Mouse (Mus musculus) kidney, embryonic 16.5 days (tissue): Measurements from ENCODE around the gene Gnaq. TPM values are rescaled to one million over a fixed set of nuclear protein-coding genes. Genes with fewer than 3 reads are reported as not detected.

Experiments used
- ATAC-seq: fragments of 200-750 bp; cut with Nextera tagmentation; 2 replicates; pipeline ENCODE4 v1.8.0; 2017; ENCODE audit warnings: moderate TSS enrichment; ENCODE audit not compliant: low FRiP score, low TSS enrichment
- H3K27ac ChIP-seq: fragments of 300-500 bp; sonication (generic); 2 replicates; pipeline ENCODE4 v1.5.1; 2014; ENCODE audit warnings: low read length
- H3K27me3 ChIP-seq: fragments of 300-500 bp; sonication (generic); 2 replicates; pipeline ENCODE4 v1.6.1; 2014; ENCODE audit warnings: low read length, control low read depth, mixed read lengths; ENCODE audit not compliant: insufficient read depth
- H3K36me3 ChIP-seq: fragments of 300-500 bp; sonication (generic); 2 replicates; pipeline ENCODE4 v1.6.1; 2014; ENCODE audit warnings: low read length, control low read depth, mixed read lengths; ENCODE audit not compliant: insufficient read depth
- H3K4me1 ChIP-seq: fragments of 300-500 bp; sonication (generic); 2 replicates; pipeline ENCODE4 v1.6.1; 2014; ENCODE audit warnings: low read length, control low read depth, mixed read lengths; ENCODE audit not compliant: insufficient read depth
- H3K4me2 ChIP-seq: fragments of 300-500 bp; sonication (generic); replicated peaks from 2 replicates; pipeline ENCODE4 v1.6.1; 2014; ENCODE audit warnings: low read depth, low read length
- H3K4me3 ChIP-seq: fragments of 300-500 bp; sonication (generic); 2 replicates; pipeline ENCODE4 v1.5.1; 2014; ENCODE audit warnings: mild to moderate bottlenecking, low read length
- H3K9ac ChIP-seq: fragments of 300-500 bp; sonication (generic); replicated peaks from 2 replicates; pipeline ENCODE4 v1.6.1; 2014; ENCODE audit warnings: low read length
- H3K9me3 ChIP-seq: fragments of 300-500 bp; sonication (generic); 2 replicates; pipeline ENCODE4 v1.6.1; 2016; ENCODE audit warnings: low read length, control low read depth
- WGBS: fragments of 180-500 bp; shearing (Covaris S2); extraction: QIAGEN DNeasy Blood & Tissue Kit; methylation state at CpG from one replicate; pipeline ENCODE4 v1.1.7; 2014; 5-methylcytosine and 5-hydroxymethylcytosine counted together
- polyA plus RNA-seq: library from polyadenylated mRNA; unstranded; fragments of >200 nt; fragmentation: Nextera tagmentation; extraction: Ambion mirVana; gene quantifications from 2 replicates; pipeline ENCODE4 v1.2.1, GENCODE M21; 2015

The Gnaq gene
- polyA plus RNA-seq, 1 experiment from 2014 or later = 40.0 TPM

- Histone ChIP-seq H3K9ac (no peak overlapping the region), H3K27ac (no peak overlapping the region), H3K4me1 (peaks cover 37% of the 10 kb centered on the region), H3K9me3 (no peaks in the 10 kb centered on the region), H3K4me2 (no peak overlapping the region), H3K4me3 (no peak overlapping the region), H3K27me3 (no peaks in the 10 kb centered on the region), H3K36me3 (no peaks in the 10 kb centered on the region)
- ATAC-seq = no peak
- 55% methylated on average over 2 of the region's 2 CpGs for WGBS
These were observed 105.9 kb downstream of the Gnaq start for GRCm38 (mm10) chr19:16238512-16238911.

- Histone ChIP-seq H3K4me1 (peaks cover 31% of the 10 kb centered on the region), H3K9me3 (no peaks in the 10 kb centered on the region), H3K36me3 (no peaks in the 10 kb centered on the region), H3K27ac (no peak overlapping the region), H3K27me3 (no peaks in the 10 kb centered on the region), H3K4me2 (no peak overlapping the region), H3K4me3 (no peak overlapping the region), H3K9ac (no peak overlapping the region)
- ATAC-seq = no peak
- WGBS = 51% methylated on average over 3 of the region's 3 CpGs
These were observed 110.1 kb downstream of the Gnaq start for GRCm38 (mm10) chr19:16242708-16243107.

GRCm38 (mm10) chr19:16249025-16249424, 116.4 kb downstream of the Gnaq start:
- H3K27ac ChIP-seq = no peak overlapping the region
- 92% methylated on average over 2 of the region's 2 CpGs for WGBS
- H3K9ac ChIP-seq = no peak overlapping the region
- H3K36me3 ChIP-seq = no peaks in the 10 kb centered on the region
- no peaks in the 10 kb centered on the region for H3K9me3 ChIP-seq
- H3K4me1 ChIP-seq = peaks cover 26% of the 10 kb centered on the region
- H3K4me3 ChIP-seq = no peak overlapping the region
- H3K4me2 ChIP-seq = no peak overlapping the region
- no peaks in the 10 kb centered on the region for H3K27me3 ChIP-seq
- ATAC-seq = no peak

- H3K4me1 ChIP-seq = peaks cover 22% of the 10 kb centered on the region
- peak overlapping the region; percentile 1; the same call in 1 of the 2 replicates for H3K27ac ChIP-seq
- no peaks in the 10 kb centered on the region for H3K27me3 ChIP-seq
- no peaks in the 10 kb centered on the region for H3K9me3 ChIP-seq
- no peak overlapping the region for H3K9ac ChIP-seq
- H3K4me2 ChIP-seq = no peak overlapping the region
- WGBS = 45% methylated on average over 3 of the region's 3 CpGs
- no peak overlapping the region for H3K4me3 ChIP-seq
- ATAC-seq = no peak
- H3K36me3 ChIP-seq = no peaks in the 10 kb centered on the region
These were observed 118.3 kb downstream of the Gnaq start for GRCm38 (mm10) chr19:16250921-16251320.

GRCm38 (mm10) chr19:16251819-16252218, 119.2 kb downstream of the Gnaq start:
- Histone ChIP-seq H3K27ac (no peak overlapping the region), H3K4me3 (no peak overlapping the region), H3K27me3 (no peaks in the 10 kb centered on the region), H3K36me3 (no peaks in the 10 kb centered on the region), H3K9ac (no peak overlapping the region), H3K9me3 (no peaks in the 10 kb centered on the region), H3K4me2 (no peak overlapping the region), H3K4me1 (peaks cover 22% of the 10 kb centered on the region)
- WGBS = 56% methylated on average over 5 of the region's 5 CpGs
- ATAC-seq = no peak

- no peaks in the 10 kb centered on the region for H3K27me3 ChIP-seq
- no peak for ATAC-seq
- H3K4me2 ChIP-seq = no peak overlapping the region
- no peak overlapping the region for H3K9ac ChIP-seq
- H3K36me3 ChIP-seq = no peaks in the 10 kb centered on the region
- no peaks in the 10 kb centered on the region for H3K9me3 ChIP-seq
- H3K4me3 ChIP-seq = no peak overlapping the region
- WGBS = 70% methylated on average over 4 of the region's 4 CpGs
- no peak overlapping the region for H3K27ac ChIP-seq
- H3K4me1 ChIP-seq = peaks cover 22% of the 10 kb centered on the region
These were observed 120.1 kb downstream of the Gnaq start for GRCm38 (mm10) chr19:16252696-16253095.

- Histone ChIP-seq H3K36me3 (no peaks in the 10 kb centered on the region), H3K4me3 (no peak overlapping the region), H3K9me3 (no peaks in the 10 kb centered on the region), H3K27ac (no peak overlapping the region), H3K9ac (no peak overlapping the region), H3K4me2 (no peak overlapping the region), H3K4me1 (peaks cover 35% of the 10 kb centered on the region), H3K27me3 (no peaks in the 10 kb centered on the region)
- ATAC-seq = no peak
- WGBS = 78% methylated on average over 1 of the region's 1 CpGs
These were observed 122.2 kb downstream of the Gnaq start for GRCm38 (mm10) chr19:16254881-16255280.

- 89% methylated on average over 2 of the region's 2 CpGs for WGBS
- Histone ChIP-seq H3K27me3 (no peaks in the 10 kb centered on the region), H3K27ac (no peak overlapping the region), H3K9me3 (no peaks in the 10 kb centered on the region), H3K4me3 (no peak overlapping the region), H3K4me1 (peaks cover 35% of the 10 kb centered on the region), H3K36me3 (no peaks in the 10 kb centered on the region), H3K4me2 (no peak overlapping the region), H3K9ac (no peak overlapping the region)
- ATAC-seq = no peak
These were observed 122.7 kb downstream of the Gnaq start for GRCm38 (mm10) chr19:16255294-16255693.

- peak; percentile 27; the same call in 1 of the 2 replicates for ATAC-seq
- no peak overlapping the region; the same call in 1 of the 2 replicates for H3K27ac ChIP-seq
These were observed 126.2 kb downstream of the Gnaq start for GRCm38 (mm10) chr19:16258766-16259355.

GRCm38 (mm10) chr19:16259786-16260434, 127.3 kb downstream of the Gnaq start:
- peaks cover 3% of the 10 kb centered on the region; the same call in 1 of the 2 replicates for H3K36me3 ChIP-seq
- no peak overlapping the region for H3K4me3 ChIP-seq
- 77% methylated on average over 6 of the region's 6 CpGs for WGBS
- H3K4me2 ChIP-seq = no peak overlapping the region
- ATAC-seq = no peak
- no peaks in the 10 kb centered on the region for H3K27me3 ChIP-seq
- H3K4me1 ChIP-seq = peaks cover 16% of the 10 kb centered on the region
- H3K9me3 ChIP-seq = no peaks in the 10 kb centered on the region
- no peak overlapping the region for H3K9ac ChIP-seq
- H3K27ac ChIP-seq = no peak overlapping the region

More at GRCm38 (mm10) chr19:16258766-16259355, 126.2 kb downstream of the Gnaq start:
- H3K4me2 ChIP-seq = no peak overlapping the region
- H3K27me3 ChIP-seq = no peaks in the 10 kb centered on the region
- no peak overlapping the region for H3K9ac ChIP-seq
- peaks cover 3% of the 10 kb centered on the region; the same call in 1 of the 2 replicates for H3K36me3 ChIP-seq
- H3K9me3 ChIP-seq = no peaks in the 10 kb centered on the region
- H3K4me3 ChIP-seq = no peak overlapping the region
- H3K4me1 ChIP-seq = peaks cover 16% of the 10 kb centered on the region
